Mouse (Mus musculus) layer of hippocampus, adult 6 months (tissue): ENCODE results near the gene Cox19. TPM values are rescaled to one million over a fixed set of nuclear protein-coding genes. Genes with fewer than 3 reads are reported as not detected.

Experiments
- long read RNA-seq, 2 experiments: library from polyadenylated mRNA; unstranded; transcript quantifications; one replicate each; pipeline ENCODE4 v2.0.0; 2019 to 2020
- microRNA-seq: library from miRNA; unstranded; fragments of <30 nt; microRNA quantifications from one replicate; pipeline ENCODE4 v1.2.0, GENCODE M21; 2020
- polyA plus RNA-seq: library from polyadenylated mRNA; unstranded; fragments of <200 nt; fragmentation: Nextera tagmentation; gene quantifications from 2 replicates; pipeline ENCODE4 v1.2.3, GENCODE M21; 2021

Cox19 gene
- 52.3 and 54.0 TPM in 2 replicates for polyA plus RNA-seq
- long read RNA-seq, experiment 1, transcript Cox19-201 (3 exons, 2,461 nt): major isoform, 28 of 36 reads
- long read RNA-seq, experiment 1, partial matches to known transcripts: 1 of 36 reads
- long read RNA-seq, experiment 1, other reads (novel, unspliced or antisense): 6 of 36 reads
- long read RNA-seq, experiment 2, transcript Cox19-205 (2 exons, 748 nt): minor isoform, 7 of 37 reads
- long read RNA-seq, experiment 2, transcript Cox19-201 (3 exons, 2,461 nt): major isoform, 19 of 37 reads
- long read RNA-seq, experiment 2, partial matches to known transcripts: 2 of 37 reads
- long read RNA-seq, experiment 2, other reads (novel, unspliced or antisense): 9 of 37 reads

DNA sequence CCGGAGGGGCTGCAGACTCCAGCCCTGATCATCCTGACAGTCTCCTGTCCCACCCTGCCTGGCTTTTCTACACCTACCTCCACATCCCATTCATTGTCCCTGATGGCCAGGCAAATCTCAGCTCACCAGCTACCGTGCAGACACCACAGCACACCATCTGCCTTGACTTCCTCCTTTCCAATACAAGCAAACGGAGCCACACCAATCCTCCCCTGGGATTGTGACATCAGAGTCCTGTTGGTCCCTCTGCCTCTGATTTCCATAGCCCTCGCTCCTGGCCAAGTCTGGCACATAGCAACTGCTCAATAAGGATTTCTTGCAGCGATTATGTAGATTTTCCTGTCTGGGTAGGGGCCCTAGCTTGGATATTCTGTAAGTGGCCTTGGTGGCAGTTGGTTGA, at the start of gene Cox19:
Gene Cox19 (minus strand): TSS at position 285 of the 400 bp plus-strand sequence.

DNA sequence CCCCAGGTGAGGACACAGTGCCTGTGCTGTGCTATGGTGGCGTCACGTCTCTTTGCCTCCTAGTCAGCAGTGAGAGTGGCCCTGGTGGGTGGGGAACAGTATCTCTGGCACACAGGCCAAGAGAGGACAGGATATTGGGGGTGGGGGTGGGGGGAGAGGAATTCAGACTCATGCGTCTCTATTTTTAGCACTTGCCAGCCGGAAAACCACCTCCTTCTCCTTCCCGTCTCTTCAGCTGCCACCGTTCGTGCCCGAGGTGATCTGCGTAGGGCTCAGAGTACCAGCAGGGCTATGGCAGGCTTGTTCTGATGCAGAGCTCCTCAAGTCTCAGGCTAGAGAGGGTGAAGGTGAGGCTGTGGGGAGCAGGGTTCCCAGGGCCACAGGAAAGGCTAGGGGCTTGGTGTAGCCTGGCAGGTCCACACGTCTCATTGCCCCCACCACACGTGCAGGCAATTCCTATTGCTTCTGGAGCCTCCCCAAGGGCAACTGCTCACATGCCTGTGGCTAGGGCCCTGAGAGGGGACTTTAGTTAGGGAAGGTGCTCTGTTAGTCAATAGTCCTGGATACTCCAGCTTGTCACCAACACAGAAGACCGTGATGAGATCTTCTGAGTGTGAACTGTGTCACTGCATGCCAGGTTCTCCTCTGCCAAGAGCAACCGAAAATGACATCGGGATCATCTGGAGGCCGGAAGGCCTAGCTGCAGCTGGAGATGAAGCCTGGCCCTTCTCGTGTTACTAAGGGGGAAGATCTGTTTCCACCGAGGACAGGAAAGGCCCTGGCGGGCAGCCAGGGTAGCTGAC, 26.5 kb upstream of the Cox19 start, which contains the start of gene Gpr146:
Gene Gpr146 (plus strand): TSS at position 230 of the 803 bp plus-strand sequence.

DNA sequence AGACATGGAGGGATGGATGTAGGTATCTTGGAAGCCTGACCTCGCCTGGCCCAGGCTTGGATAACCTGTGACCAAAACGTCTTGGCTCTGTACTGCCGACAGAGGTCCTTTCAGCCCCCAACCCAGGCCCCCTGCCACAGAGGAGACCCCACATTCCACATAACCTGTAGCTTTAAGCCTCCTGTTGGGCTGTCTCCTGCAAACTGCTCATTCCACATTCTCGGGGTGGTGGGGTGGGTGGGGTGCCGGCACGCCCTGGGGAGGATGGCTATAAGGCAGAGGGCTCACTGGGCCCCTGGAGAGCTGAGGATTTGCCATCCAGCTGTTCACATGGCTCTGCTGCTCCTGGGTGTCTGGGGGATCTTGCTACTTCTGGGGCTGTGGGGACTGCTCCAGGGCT, 1.1 kb upstream of the Cox19 start, which contains the start of gene Cyp2w1:
Gene Cyp2w1 (plus strand): TSS at position 301 of the 400 bp plus-strand sequence.

DNA sequence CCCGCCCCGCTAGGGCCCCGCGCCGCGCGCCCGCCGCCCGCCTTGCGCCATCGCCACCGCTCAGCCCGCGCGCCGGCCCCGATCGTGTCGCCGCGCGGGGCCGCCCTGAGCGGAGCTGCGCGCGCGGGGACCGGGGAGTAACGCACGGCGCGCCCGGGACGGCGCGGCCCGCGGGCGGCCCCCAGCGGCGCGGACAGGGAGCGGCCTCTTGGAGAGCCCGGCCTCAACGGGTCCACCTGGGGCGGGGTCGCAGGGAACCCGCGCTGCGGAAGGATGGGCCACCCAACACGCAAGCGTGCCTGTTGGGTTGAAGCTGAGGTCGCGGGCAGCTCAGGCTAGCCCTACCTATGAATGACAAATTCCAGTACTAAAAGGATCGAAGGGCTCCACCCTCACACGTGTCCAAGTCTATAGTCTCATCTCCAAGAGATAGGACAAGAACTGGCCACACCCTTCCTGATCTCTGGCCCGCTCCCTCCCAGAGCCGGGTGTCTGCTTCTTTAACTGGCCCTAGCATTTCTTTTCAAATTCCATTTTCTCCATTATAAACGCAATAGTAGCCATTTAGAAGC, 25.7 kb downstream of the Cox19 start, which contains the start of gene Adap1:
Gene Adap1 (minus strand): TSS at position 228 of the 572 bp plus-strand sequence.

Small RNA genes lying within 50 kb of the gene (microRNA-seq; reads per million reads assigned to microRNA genes)
- gene Mir339: 394 reads per million, percentile 72 among the genes with 10 or more reads in this experiment

Other genes starting within 250 kb of the Cox19 start
- 377 and 380 TPM in 2 replicates for gene Prkar1b, start 201.4 kb downstream of the Cox19 start, polyA plus RNA-seq
- gene Dnaaf5, start 201.2 kb downstream of the Cox19 start, polyA plus RNA-seq: 2.9 and 3.1 TPM in 2 replicates
- gene Sun1, start 150.8 kb downstream of the Cox19 start, polyA plus RNA-seq: 34.3 and 35.4 TPM in 2 replicates
- 68.8 and 75.4 TPM in 2 replicates for gene Get4, start 99.1 kb downstream of the Cox19 start, polyA plus RNA-seq
- 36.4 and 43.4 TPM in 2 replicates for gene Adap1, start 25.8 kb downstream of the Cox19 start, polyA plus RNA-seq
- gene Cyp2w1, start 1.2 kb upstream of the Cox19 start, polyA plus RNA-seq: not detected in 2 replicates
- 7.1 and 10.4 TPM in 2 replicates for gene Gpr146, start 26.3 kb upstream of the Cox19 start, polyA plus RNA-seq
- 0.28 and 0.44 TPM in 2 replicates for gene C130050O18Rik, start 53.9 kb upstream of the Cox19 start, polyA plus RNA-seq
- 1.6 and 2.7 TPM in 2 replicates for gene Gper1, start 71.7 kb upstream of the Cox19 start, polyA plus RNA-seq
- gene 3110082I17Rik, start 109.1 kb upstream of the Cox19 start, polyA plus RNA-seq: 10.8 and 12.9 TPM in 2 replicates
- gene Zfand2a, start 133.1 kb upstream of the Cox19 start, polyA plus RNA-seq: 15.7 and 18.5 TPM in 2 replicates
- 0.09 TPM in 1 of 2 replicates, not detected in the other for gene Uncx, start 192.1 kb upstream of the Cox19 start, polyA plus RNA-seq